Mouse (Mus musculus) kidney, postnatal 14 days (tissue): Measurements from ENCODE around the gene Chd6.
"Not testable (repeated sequence)": the region's sequence is repeated elsewhere in the genome, so short reads cannot be mapped to it uniquely, and the experiment has no call there.

ENCODE experiments used
- DNase-seq: peaks from one replicate; pipeline ENCODE4 v3.0.0; 2022; ENCODE audit warnings: mixed read lengths

Gene Chd6

GRCm38 (mm10) chr2:160982636-160983035 is 126.2 kb downstream of the Chd6 start:
- no peak for DNase-seq

GRCm38 (mm10) chr2:160981791-160982190 is 127.1 kb downstream of the Chd6 start:
- no peak for DNase-seq

- DNase-seq = no peak
Measured at GRCm38 (mm10) chr2:160978651-160979050, 130.2 kb downstream of the Chd6 start.

GRCm38 (mm10) chr2:160977248-160977647 is 131.6 kb downstream of the Chd6 start:
- DNase-seq = no peak

- peak; percentile 25 for DNase-seq
Measured at GRCm38 (mm10) chr2:160973648-160974215, 135.1 kb downstream of the Chd6 start.

GRCm38 (mm10) chr2:160972103-160972792 is 136.6 kb downstream of the Chd6 start:
- DNase-seq = no peak

GRCm38 (mm10) chr2:160962149-160962548 is 146.7 kb downstream of the Chd6 start:
- DNase-seq = no peak

GRCm38 (mm10) chr2:160960956-160961646 is 147.8 kb downstream of the Chd6 start:
- peak; percentile 48 for DNase-seq

- no peak for DNase-seq
Measured at GRCm38 (mm10) chr2:160959901-160960300, 149.0 kb downstream of the Chd6 start.

- DNase-seq = peak; percentile 44
Measured at GRCm38 (mm10) chr2:160958737-160959136, 150.1 kb downstream of the Chd6 start.

- not testable (repeated sequence) for DNase-seq
Measured at GRCm38 (mm10) chr2:160957801-160958200, 151.1 kb downstream of the Chd6 start.

- DNase-seq = not testable (repeated sequence)
Measured at GRCm38 (mm10) chr2:160957307-160957706, 151.6 kb downstream of the Chd6 start.

- no peak for DNase-seq
Measured at GRCm38 (mm10) chr2:160955331-160955730, 153.5 kb downstream of the Chd6 start.

- DNase-seq = no peak
Measured at GRCm38 (mm10) chr2:160954541-160954940, 154.3 kb downstream of the Chd6 start.

GRCm38 (mm10) chr2:160953131-160953873 is 155.6 kb downstream of the Chd6 start:
- no peak for DNase-seq

GRCm38 (mm10) chr2:160951595-160951994 is 157.3 kb downstream of the Chd6 start:
- no peak for DNase-seq

GRCm38 (mm10) chr2:160942443-160942842 is 166.4 kb downstream of the Chd6 start:
- no peak for DNase-seq

- DNase-seq = no peak
Measured at GRCm38 (mm10) chr2:160940930-160941709, 167.8 kb downstream of the Chd6 start.

GRCm38 (mm10) chr2:160934451-160934850 is 174.4 kb downstream of the Chd6 start:
- no peak for DNase-seq

- DNase-seq = no peak
Measured at GRCm38 (mm10) chr2:160933890-160934289, 175.0 kb downstream of the Chd6 start.

GRCm38 (mm10) chr2:160932981-160933380 is 175.9 kb downstream of the Chd6 start:
- no peak for DNase-seq

GRCm38 (mm10) chr2:160932325-160932724 is 176.6 kb downstream of the Chd6 start:
- no peak for DNase-seq
